Mouse (Mus musculus): ENCODE data around the gene Naglu. TPM values are rescaled to one million over a fixed set of nuclear protein-coding genes. Genes with fewer than 3 reads are reported as not detected.
"Not testable (repeated sequence)": the region's sequence is repeated elsewhere in the genome, so short reads cannot be mapped to it uniquely, and the experiment has no call there.

Naglu gene
- total RNA-seq, 2 experiments from 2014 or later, result 9.1 to 10.1 TPM

DNA sequence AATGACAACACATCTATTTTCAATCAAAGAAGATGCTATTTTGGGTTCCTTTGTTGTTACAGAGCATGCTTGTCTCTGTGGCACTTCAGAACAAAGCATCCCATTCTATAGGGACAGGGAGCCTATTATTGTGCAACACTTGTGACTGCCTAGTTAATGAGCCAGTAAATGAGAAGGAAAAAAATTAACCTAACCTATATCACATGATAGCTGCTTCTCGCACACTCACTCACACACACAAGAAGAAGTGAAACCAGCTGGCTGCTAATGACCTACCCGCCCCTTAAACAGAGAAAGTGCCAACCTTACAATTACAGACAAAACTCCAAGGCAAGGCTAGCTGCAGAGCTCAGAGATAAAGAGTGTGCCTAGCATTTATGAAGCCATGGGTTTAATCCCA, 45.8 kb downstream of the Naglu start:
- intact Hi-C loops (cut with DNase I), result no loop called here
- no peak for DNase-seq

DNA sequence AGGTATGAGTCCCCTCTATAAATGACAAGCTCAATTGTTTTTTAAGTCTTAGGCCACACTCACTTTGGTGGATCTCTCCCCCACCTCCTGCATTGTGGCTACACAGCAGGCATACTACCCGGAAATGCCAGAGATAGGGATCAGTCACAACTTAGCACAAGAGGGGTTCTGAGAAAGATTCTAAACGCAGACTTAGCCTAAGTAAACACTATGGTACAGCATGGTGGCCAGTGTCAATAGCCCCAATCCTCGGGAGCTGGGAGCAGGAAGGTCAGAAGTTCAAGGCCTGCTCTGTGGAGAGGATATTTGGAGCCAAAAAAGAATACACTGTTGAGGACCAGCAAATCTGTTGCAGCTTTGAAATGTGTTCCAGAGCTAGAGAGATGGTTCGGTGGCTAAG, 48.3 kb downstream of the Naglu start:
- intact Hi-C loops (cut with DNase I), result loop anchor here (2.0 kb wide), 1 partner anchor 21 kb away; no protein-coding TSS in a partner anchor
- no peak for DNase-seq

DNA sequence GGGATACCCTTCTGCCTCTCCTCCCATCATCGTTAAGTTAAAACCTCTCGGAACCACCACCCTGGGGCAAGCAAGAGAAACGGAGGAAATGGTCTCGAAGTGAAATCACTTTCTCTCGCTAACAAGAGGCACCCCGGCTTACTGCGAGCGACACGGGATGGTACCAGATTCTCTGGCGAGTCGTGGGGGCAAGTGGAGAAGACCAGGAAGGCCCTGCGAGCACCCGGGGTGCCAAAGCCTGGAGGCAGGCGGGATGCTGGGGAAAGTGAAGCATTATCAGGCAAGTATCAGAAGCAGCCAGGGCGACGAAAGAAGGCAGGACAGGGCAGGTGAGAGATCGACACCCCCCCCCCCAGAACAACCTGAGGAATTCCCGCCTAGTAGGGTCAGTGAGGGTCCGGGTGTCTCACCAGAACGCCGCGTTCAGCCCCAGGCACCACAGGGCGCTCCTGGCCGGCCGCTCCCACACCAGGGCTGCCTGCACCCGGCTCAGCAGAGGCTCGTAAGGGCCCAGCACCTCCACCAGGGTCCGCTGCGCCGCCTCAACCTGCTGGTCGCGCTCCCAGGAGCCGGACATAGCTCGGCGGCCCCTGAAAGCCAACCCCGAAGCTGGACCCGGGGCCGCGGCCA, 49.4 kb downstream of the Naglu start:
- intact Hi-C loops (cut with DNase I), result loop anchor here (2.0 kb wide), 1 partner anchor 22 kb away; no protein-coding TSS in a partner anchor
- no peak for DNase-seq

DNA sequence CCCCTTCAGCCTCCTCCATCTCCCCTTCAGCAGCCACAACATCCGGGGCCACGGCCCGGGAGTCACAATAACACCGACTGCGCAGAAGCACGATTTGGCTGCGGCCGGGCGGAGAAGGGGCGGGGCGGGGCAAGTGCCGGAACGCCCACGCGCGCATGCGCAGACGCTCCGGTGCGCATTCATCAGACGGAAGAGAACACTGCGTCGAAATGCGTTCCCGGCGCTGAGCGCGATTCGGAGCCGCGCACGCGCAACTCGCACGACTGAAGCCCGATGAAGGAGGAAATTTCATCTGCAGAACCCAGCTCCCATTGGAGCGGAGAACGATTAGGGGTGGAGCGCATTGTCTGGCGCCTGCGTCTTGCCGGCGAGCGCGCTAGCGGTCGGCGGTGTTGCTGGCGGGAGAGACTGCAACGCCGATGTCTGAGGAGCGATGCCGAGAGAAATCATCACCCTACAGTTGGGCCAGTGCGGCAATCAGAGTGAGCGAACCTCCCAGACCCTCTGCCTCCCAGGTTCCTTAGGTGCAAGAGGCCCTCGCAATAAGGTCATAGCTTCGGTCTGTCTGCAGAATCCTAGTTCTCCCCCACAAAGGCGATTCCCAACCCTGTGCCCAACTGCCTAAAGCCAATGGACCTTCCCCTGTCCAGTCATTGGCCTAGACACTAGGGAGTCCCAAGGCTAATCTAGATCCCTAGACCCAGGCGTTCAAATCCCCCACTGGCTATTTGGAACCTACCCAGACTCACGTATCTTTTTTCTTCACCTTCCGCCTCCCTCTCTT, 50.1 kb downstream of the Naglu start, which contains the start of the genes Retreg3 and Tubg1:
Retreg3 (minus strand) TSS at position 133 of the 784 bp plus-strand sequence.
Tubg1 (plus strand) TSS at position 178 of the 784 bp plus-strand sequence.
- intact Hi-C loops (cut with DNase I), result loop anchor here (1.0 to 2.0 kb wide), 2 partner anchors 23 to 50 kb away; partner anchors contain the start of gene Cntnap1
- peak; percentile 99 for DNase-seq

DNA sequence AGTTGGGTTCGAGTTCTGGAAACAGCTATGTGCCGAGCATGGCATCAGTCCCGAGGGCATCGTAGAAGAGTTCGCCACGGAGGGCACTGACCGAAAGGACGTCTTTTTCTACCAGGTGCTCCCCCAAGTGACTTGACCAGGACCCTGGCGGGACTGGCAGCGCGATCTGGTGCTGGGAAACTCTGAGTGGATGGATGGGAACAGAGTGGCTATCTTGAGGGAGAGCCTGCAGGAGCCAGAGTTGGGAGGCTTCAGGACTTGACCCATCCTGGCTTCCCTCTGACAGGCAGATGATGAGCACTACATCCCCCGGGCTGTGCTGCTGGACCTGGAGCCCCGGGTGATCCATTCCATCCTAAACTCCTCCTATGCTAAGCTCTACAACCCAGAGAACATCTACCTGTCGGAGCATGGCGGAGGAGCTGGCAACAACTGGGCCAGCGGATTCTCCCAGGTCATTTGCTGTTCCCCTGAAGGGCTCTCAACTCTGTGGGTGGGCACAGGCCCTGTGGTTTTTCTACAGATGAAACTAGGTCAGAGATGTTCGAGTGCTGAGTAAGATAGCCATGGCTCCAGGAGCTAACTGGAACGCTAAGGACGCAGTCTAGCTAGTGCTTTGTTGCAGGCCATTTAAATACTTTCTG, 50.9 kb downstream of the Naglu start:
- DNase-seq, result no peak
- intact Hi-C loops (cut with DNase I), result loop anchor here (1.0 kb wide), 1 partner anchor 50 kb away; the partner anchor contains the start of gene Cntnap1

DNA sequence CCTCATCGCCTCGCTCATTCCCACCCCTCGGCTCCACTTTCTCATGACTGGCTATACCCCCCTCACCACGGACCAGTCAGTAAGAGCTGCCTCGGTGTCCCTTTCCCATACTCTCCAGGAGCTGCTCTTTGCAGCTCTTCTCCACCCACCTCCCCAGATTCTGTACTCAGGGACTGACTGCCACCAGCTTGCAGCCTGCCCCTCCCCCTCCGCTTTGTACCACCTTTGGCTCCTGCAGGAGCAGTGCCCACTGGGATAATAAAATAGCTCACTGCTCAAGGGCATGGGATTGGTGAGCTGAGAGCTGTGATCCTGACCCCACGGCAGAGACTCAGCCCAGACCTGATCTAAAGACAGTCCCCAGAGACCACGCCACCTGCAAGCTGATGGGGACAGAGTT, 54.7 kb downstream of the Naglu start:
- DNase-seq; intact Hi-C loops (cut with DNase I): not testable (repeated sequence)

DNA sequence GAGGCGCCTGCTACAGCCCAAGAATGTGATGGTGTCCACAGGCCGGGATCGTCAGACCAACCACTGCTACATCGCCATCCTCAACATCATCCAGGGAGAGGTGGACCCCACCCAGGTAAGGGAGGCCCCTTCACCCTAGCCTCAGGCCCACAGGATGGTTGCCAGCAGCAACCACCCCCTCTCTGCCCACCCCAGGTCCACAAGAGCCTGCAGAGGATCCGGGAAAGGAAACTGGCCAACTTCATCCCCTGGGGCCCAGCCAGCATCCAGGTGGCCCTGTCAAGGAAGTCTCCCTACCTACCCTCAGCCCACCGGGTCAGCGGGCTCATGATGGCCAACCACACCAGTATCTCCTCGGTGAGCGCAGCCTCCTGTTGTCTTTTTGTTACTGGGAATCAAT, 55.2 kb downstream of the Naglu start:
- DNase-seq; intact Hi-C loops (cut with DNase I): not testable (repeated sequence)

DNA sequence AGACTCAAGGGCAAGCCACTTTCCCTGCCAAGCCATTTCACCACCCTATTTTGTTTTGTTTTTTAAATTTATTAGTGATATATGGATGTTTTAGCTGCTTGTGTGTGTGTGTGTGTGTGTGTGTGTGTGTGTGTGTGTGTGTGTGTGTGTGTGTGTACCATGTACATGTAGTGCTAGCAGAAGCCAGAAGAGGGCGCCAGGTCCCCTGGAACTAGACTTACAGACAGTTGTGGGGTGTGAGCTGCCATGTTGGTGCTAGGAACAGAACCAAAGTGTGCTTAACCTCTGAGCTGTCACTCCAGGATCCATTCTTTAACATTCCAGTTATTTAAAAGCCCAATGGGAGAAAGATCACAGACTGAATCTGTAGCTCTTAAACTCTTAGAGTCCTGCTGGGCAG, 57.3 kb downstream of the Naglu start:
- intact Hi-C loops (cut with DNase I), result no loop called here
- DNase-seq, result no peak

Small RNA genes lying within 50 kb of the gene (microRNA-seq; reads per million reads assigned to microRNA genes)
- gene Mir6928 (ENCODE audit: borderline number of aligned reads in 2 of 2), result 0.72 to 2.0 reads per million in 2 experiments

Other genes with a start within 250 kb of the Naglu start
- gene Stat5b, start 219.3 kb upstream of the Naglu start, total RNA-seq (2021), result 10 to 100 TPM; 62.7 to 62.8 TPM
- gene Stat5a, start 210.7 kb upstream of the Naglu start, total RNA-seq (2021), result 10 to 100 TPM; 19.8 to 24.1 TPM
- gene Stat3, start 130.5 kb upstream of the Naglu start, total RNA-seq (2021), result 10 to 100 TPM; 93.5 to 93.9 TPM
- gene Cavin1, start 99.1 kb upstream of the Naglu start, total RNA-seq (2021), result 100 to 1,000 TPM; 239 to 258 TPM
- 10 to 100 TPM; 76.8 to 88.5 TPM for gene Atp6v0a1, start 60.6 kb upstream of the Naglu start, total RNA-seq (2021)
- gene Hsd17b1, start 8.4 kb downstream of the Naglu start, total RNA-seq (2021), result under 1 TPM; 0.46 to 0.58 TPM
- gene Coasy, start 12.6 kb downstream of the Naglu start, total RNA-seq (2021), result 10 to 100 TPM; 17.2 to 18.8 TPM
- 10 to 100 TPM; 18.8 to 23.1 TPM for gene Mlx, start 17.3 kb downstream of the Naglu start, total RNA-seq (2021)
- 1 to 10 TPM; 1.9 to 4.1 TPM for gene Psmc3ip, start 25.4 kb downstream of the Naglu start, total RNA-seq (2021)
- 10 to 100 TPM; 34.2 to 36.3 TPM for gene Retreg3, start 49.9 kb downstream of the Naglu start, total RNA-seq (2021)
- gene Tubg1, start 49.9 kb downstream of the Naglu start, total RNA-seq (2021), result 10 to 100 TPM; 23.2 to 24.1 TPM
- 1 to 10 TPM; 3.7 to 3.9 TPM for gene Tubg2, start 85.9 kb downstream of the Naglu start, total RNA-seq (2021)
- 1 to 10 TPM; 1.5 to 1.7 TPM for gene Cntnap1, start 100.5 kb downstream of the Naglu start, total RNA-seq (2021)
- 10 to 100 TPM; 25.0 to 27.7 TPM for gene Plekhh3, start 101.3 kb downstream of the Naglu start, total RNA-seq (2021)
- under 1 TPM in 1 of 2 experiments, not detected in 1; 0.24 TPM for gene Ccr10, start 105.4 kb downstream of the Naglu start, total RNA-seq (2021)
- 10 to 100 TPM; 34.8 to 36.7 TPM for gene Ezh1, start 156.5 kb downstream of the Naglu start, total RNA-seq (2021)
- 100 to 1,000 TPM in 1 of 2 experiments, 10 to 100 TPM in 1; 88.9 to 132 TPM for gene Ramp2, start 176.0 kb downstream of the Naglu start, total RNA-seq (2021)
- gene Vps25, start 183.7 kb downstream of the Naglu start, total RNA-seq (2021), result 10 to 100 TPM; 84.6 to 95.8 TPM
- gene Wnk4, start 190.6 kb downstream of the Naglu start, total RNA-seq (2021), result 10 to 100 TPM; 18.5 to 19.8 TPM
- gene Cntd1, start 209.0 kb downstream of the Naglu start, total RNA-seq (2021), result under 1 TPM; 0.11 to 0.35 TPM
- gene Coa3, start 209.1 kb downstream of the Naglu start, total RNA-seq (2021), result 10 to 100 TPM; 90.1 to 92.7 TPM
- gene Becn1, start 232.3 kb downstream of the Naglu start, total RNA-seq (2021), result 10 to 100 TPM; 88.6 to 98.7 TPM
- 10 to 100 TPM; 73.9 to 85.2 TPM for gene Psme3, start 246.2 kb downstream of the Naglu start, total RNA-seq (2021)